Mouse (Mus musculus): ENCODE results near the gene Npm3.

Npm3 gene

DNA sequence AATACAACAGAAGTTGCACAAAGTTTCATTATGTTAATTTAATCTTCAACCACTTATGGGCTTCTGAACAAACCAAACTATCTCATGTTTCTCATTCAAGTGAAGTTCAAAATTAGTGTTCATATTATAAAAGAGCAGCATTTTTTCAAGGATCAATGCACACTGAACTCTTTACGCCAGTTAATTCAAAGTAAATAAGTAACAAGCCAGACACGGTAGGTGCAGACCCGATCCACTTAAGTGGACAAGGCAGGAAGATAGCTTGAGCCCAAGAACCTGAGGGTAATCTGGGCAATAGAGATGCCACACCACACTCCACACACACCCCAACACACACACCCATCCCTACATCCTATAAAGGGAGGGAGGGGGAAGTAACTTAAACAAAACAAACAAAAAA is 4.2 kb upstream of the Npm3 start:
- no peak for DNase-seq (ENCODE audit: low spot score)

DNA sequence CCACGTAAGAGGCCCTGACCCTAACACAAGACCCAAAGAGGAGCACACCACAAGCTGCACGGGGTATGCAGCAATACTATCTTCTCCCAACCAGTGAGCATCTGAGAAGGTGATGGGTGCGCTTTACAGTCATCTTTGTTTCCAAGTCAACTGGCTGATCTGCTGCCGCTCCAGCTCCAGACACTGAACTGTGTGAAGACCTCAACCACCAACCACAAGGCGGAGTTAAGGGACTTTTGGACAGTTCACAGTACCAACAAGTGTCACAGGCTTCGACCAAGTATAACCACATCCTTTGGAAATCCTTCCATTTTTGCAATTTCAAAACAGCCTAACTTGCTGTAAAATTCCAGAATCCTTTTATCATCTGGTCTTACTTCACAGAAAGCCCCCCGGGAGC is 2.5 kb upstream of the Npm3 start:
- DNase-seq (ENCODE audit: low spot score), result no peak

DNA sequence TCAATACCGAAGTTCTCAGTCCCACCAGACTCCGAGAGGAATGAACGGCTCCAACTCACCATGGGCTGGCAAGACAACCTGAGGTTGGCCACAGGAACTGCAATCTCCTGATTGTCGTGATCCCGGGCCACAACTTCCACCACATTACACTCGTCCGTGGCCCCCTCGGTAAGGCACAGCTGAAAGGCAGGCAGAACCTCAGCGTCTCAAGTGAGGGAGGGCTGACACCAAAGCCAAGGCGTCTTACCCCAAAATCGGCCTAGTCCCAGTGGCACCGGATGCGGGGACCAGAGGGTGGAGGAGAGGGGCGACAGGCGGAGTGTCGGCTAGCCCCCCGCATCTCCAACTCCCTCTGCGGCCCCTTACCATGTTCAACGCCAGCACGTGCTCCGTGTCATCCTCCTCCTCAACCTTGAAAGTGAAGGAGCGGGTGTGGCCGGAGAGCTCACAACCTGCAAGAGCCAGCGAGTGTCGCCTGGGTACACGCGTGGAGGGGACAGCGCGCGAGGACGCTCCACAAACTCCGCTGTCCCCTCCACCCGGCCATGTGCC is 624 bp downstream of the Npm3 start:
- DNase-seq (ENCODE audit: low spot score), result no peak

DNA sequence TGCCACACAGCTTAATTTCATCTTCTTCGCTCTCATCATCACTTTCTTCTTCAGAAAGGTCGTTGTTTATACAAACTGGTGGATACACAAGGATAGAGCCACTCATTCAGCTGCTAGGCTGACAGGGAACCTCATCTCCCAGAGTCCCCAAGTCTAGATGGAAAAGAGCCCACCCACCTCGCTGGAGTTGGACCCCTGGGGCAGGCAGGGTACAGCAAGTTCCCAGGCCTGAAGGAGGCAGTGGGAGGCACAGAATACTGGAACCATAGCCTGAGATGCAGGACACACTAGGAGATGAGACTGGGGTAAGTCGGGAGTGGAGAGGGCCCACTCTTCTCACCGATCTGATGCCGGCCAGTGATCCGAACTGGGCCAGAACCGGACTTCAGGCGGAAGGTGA is 1.2 kb downstream of the Npm3 start:
- DNase-seq (ENCODE audit: low spot score), result no peak

DNA sequence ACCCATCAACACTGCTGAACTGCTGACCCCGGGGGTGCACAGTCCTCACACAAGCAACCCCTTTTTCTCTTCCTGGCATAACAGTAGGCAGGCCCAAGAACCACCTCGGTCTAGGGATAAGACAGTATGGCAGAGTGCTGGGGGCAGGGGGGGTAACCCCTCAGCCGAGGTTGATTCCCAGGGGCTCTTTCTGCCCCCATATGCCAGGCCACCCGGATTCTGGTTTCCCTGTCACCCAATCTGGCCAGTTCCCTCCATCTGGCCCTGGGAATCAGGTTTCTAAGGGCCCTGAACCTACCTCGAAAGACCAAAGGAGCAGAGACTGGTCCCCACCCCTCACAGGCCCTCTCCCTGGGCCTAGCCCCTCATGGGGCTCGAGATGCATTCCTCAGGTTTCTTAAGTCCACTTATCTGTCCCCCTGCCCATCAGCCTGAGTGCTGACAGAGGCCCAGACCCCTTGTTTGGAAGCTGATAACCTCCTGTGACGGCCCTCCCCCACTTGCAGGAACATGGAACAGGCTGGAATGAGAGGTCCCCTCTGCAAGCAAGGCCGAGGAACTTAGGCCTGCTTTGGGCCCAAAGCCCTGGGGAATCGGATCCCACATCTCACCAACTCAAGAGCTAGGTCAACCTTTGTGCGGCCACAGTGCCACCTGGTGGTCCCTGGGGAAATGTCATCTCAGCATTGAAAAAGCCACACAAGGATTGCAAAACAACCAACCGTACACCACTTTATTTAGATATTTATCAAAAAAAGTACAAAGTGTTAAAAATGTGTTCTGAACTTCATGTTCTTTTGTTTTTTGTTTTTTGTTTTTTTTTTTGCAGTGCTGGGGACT is 2.1 kb downstream of the Npm3 start:
- DNase-seq (ENCODE audit: low spot score), result peak; percentile 81

DNA sequence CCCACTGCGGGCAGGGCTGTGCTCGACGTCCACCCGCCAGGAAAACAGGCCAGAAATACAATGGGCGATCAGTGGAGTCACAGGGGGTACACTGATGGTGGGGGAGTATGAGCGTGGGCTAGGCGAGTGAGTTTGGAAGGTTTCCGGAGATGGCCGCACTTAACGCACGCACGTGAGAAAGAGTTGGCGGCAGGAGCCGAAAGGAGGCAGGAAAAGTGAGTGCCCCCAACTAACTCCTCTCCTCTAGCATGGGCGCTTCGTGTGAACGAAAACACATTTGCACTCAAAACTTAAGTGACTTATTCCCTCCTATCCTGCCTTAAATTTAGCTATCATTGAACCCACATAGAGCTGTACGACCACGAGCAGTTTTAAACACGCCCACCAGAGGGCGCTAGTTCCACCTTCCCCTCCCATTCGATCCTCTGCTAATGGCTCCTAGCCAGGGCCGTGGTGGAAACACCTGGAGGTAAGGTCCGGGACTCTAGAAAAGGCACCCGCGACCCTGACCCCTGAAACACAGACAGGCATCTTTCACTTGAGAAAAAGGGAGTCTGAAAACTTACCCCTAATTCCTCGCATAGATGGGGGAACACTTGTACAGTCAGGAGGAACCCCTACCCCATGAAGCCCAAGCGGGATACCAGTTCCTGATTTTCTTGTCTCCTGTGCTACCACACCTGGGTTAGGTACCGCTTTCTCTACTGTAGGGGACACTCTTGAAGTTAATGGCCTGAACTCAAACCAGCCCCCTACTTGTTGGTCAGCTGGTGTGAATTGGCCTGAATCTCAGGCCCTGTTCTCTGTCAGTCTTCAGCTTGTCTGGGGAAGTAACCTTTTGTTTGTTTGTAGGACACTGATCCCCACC is 3.0 kb downstream of the Npm3 start:
- DNase-seq (ENCODE audit: low spot score), result peak; percentile 76

DNA sequence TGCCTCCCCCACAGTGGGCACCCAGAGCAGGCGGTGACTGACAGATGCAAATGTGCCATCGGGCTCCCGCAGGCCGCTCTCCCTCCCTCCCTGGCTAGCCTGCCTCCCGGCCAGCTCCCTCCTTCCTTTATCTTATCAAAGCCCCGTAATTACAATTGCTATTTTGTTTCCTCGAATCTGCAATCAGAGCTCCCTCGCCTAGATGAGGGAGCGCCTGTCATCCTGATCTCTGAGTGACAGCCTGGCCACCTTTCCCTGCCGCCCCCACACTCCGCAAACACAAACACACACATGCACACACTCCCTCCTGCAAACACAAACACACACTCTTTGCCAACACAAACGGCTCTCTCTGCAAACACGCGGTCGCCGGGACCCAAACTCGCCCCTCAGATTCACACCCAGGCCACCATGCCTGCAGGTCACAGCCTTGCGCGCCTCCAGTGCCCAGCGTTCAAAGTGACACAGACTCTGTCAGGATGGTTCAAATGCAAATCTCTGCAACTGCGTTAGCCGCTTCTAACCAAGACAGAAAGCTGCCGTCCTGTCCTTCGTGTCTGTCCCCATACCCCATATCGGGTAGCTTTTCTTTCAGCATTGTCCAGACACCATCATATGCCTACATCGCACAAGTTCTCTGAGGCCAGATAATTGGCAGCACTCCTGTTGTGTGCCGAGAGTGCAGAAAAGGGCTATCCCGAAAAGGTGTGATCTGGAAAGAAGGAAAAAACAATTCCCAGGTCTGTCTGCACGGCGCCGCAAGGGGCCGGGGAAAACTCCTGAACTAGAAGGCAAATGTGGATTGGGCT is 3.8 kb downstream of the Npm3 start:
- no peak for DNase-seq (ENCODE audit: low spot score)

DNA sequence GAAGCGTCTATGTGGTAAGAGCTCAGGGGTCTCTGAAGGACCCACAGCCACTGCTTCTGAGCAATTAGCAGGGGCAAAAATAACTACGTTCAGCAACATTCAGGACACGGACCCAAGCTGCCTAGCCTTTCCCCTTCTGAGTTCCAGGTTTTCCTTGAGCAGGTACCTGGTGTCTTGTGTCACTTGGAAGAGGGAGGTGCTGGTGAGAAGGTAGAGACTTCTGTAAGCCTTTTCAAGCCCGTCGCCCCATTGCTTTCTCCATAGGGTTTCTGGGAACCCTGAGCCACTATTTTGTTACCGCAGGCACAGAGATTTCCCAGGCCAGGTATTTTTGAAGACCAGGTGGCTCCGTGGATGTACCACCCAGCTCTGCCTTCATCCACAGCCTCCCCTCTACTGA is 5.8 kb downstream of the Npm3 start:
- no peak for DNase-seq (ENCODE audit: low spot score)

DNA sequence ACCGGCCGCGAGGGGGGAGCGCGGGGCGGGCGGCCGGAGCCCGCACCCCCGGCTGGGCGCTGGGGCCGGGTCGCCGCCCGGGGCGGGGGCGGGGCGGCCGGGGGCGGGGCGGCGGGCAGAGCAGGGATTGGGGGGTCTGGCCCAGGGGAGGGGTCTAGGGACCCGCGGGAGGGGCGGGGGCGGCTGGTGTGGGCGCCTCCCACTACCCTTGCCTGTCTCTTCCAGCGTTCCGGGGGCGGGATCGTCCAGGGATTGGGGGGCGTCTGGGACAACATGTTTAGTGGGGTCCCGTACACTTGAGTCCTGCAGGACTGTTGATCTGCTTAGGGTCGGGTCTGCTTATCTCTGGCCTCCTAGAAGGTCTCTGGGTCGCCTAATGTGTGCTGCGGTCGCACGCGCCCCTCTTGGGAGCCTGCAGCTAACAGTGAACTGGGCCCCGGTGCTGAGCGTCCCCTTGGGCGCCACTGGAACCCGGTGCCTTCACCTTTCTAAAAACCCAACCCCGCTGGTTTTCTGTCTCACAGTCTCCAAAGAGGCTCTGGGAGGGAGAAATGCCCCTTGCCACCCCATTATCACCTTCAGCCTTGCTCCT is 6.3 kb downstream of the Npm3 start:
- no peak for DNase-seq (ENCODE audit: low spot score)

DNA sequence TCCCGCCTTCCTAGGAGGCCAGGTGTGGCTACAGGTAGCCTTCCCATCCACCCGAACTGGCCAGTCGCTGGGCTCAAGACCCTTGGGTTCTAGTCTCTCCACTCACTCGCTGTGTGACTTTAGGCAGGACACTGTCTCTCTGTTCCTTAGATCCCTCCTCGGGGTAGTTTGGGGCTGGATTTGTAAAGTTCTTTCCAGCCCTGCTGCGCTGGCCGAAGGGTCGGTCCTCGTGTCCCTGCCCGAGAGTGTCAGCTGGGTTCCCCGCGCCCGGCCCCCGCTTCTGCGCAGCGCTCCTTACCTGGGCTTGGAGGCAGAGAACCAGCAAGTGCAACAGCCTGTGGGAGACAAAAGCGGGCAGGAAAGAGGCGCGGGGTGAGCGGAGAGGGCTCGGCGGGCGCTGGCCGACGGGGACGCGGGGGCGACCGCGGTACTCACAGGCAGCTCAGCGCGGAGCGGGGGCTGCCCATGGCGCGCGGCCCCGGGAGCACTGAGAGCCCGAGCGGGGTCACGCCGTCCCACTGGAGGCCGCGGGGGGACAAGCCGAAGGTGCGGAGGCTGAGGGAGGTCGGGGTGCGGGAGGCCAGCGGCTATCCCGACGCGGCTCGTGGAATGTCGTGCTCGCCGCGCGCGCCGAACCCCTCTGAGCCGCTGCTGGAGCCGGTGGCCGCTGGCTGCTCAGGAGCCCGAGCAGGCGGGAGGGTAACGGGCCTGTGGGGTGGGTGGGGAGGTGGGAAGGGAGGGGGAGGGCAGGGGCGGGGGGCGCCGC is 7.0 kb downstream of the Npm3 start, which contains the start of gene Fgf8:
Gene Fgf8 (minus strand): TSS at position 698 of the 766 bp plus-strand sequence.
- no peak for DNase-seq (ENCODE audit: low spot score)

DNA sequence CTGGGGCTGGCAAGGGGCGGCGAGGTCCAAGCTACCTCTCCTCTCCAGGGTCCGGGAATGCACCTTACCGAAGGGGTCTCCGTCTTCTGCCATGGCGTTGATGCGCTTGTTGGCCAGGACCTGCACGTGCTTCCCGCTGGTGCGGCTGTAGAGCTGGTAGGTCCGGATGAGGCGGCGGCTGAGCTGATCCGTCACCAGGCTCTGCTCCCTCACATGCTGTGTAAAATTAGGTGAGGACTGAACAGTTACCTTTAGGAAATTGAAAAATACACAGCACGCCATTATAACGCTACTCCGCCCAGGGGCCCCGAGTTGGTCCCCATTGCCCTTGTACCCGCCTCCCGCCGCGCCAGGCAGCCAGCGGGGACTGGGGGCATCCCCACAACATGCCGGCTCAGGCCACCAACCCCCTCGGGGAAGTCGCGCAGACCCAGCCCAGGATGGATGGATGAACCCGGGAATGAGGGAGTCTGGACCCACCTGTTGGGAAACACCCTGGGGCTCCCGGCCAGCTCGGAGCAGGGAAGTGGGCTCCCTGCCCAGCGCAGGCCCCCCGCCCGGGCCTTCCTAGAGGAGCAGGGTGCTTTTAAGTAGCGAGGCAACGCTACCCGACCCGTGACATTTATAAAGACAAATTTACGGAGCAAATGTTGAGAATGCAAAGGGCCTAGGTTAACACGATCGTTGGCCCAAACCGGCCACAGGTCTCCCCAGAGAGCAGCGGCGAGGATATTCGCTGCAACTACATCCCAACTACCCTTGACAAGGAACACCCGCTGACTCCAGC is 7.8 kb downstream of the Npm3 start:
- no peak for DNase-seq (ENCODE audit: low spot score)

DNA sequence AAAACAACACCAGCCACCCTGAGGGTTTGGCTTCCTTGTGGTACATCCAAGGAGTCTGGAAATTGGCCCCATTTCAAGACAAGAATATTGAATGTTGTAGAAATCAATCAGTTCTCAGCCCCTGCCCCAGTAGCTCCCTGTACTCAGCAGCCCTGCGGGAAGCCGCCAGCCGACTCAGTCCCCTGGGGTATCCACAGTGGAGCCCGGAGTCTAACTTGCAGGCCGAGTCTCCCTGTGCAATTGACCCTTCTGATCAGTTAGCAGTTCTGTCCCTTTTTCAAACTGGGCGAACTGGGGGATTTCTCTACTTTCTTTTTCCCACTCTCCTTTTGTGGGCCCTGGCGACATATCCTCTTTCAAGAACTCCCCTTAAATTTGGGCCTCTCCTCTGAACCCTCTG is 8.6 kb downstream of the Npm3 start:
- no peak for DNase-seq (ENCODE audit: low spot score)

DNA sequence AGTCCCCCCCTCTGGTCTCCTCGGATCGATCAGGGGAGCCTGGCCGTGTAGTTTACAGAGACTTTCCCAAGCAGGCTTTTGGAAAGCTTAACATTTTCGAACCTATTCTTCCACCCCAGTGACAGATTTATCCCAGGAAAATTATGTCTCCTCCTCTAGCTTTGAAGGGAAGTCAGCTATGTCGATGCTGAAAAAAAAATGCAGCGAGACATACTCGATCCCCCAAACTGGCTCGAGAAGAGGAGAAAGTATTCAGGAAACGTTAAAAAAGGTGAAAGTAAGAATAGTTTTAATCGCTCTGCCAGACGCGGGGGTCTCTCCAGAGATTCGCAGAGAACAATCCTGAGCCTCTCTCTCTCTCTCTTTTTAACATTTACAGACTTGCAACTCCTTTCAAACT is 9.2 kb downstream of the Npm3 start:
- DNase-seq (ENCODE audit: low spot score), result no peak

DNA sequence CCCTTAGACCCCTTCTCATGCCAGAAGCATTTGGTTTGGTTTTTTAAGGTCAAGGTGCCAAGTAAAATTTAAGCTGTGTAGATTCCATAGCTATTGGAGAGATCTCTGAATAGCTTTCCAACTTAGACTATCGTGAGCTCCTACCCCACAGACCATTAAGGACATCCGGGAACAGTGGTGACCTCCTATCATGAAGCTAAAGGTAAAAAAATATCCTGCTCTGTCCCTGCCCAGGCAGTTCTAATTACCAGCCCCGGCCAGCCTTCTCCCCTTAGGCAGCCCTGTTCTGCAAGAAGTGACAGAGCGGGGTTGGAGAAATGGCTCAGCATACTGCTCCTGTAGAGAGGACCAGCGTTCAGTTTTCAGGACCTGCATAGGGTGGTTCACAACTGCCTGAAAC is 10.9 kb downstream of the Npm3 start:
- no peak for DNase-seq (ENCODE audit: low spot score)

DNA sequence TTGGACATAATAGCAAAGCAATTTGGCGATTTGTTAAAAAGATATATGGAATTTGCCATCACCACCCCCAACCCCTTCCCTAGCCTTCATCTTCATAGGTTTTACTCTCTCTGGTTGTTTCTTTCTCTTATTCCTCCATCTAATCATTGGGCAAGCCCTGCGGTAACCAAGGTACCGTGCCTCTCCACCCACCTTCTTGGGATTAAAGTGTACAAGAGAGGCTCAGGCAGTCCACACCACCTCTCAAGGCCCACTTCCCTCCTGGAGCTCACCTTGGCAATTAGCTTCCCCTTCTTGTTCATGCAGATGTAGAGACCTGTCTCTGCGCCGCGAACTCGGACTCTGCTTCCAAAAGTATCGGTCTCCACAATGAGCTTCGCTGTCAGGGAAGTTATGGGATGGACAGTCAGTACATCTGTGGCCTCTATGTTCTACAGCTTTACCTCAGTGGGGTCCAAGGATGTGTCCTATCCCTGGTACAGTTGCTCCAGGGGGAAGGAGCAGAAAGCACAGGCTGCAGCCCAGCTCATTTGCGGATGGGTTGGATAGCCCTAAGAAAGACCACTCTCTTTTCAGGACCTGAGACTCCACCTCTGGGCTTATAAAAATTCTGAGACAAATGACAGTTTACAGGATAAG is 11.4 kb downstream of the Npm3 start:
- no peak for DNase-seq (ENCODE audit: low spot score)

DNA sequence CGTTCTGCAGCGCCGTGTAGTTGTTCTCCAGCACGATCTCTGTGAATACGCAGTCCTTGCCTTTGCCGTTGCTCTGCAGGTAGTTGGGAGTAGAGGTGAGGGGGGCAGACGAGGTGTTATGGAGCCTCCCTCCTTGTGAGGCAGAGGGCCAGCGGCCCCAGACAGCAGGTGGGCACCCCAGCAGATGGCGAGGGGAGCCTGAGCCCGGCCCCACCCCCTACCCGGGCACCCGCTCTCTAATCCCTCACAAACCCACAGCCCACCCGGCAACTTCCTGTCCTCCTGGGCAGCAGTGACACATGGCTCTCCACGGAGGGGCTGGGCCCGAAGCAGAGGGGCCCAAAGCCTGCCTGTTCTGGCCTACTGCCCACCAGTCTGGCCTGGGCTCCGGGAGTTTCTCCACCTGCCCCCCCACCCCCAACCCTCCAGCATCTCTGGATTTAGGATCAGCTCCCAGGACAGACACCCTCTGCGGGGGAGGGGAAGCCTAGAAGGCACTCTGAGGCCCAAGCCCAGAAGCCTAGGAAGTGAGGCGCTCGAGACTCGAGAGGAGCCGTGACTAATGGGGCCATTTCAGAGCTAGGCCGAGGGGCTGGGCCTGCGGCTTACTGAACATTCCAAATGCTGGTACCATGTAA is 12.1 kb downstream of the Npm3 start:
- no peak for DNase-seq (ENCODE audit: low spot score)

DNA sequence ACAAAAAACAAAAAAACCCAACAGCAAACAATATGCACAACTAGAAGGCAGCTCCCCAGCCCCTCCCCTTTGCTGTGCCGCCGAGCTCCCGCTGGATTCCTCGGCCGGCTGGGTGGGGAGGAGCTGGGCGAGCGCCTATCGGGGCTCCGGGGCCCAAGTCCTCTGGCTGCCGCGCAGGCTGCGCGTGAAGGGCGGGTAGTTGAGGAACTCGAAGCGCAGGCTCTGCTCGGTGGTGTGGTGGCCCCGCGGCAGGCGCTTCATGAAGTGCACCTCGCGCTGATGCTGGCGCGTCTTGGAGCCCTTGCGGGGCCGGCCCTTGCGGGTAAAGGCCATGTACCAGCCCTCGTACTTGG is 12.6 kb downstream of the Npm3 start:
- peak; percentile 25 for DNase-seq (ENCODE audit: low spot score)

DNA sequence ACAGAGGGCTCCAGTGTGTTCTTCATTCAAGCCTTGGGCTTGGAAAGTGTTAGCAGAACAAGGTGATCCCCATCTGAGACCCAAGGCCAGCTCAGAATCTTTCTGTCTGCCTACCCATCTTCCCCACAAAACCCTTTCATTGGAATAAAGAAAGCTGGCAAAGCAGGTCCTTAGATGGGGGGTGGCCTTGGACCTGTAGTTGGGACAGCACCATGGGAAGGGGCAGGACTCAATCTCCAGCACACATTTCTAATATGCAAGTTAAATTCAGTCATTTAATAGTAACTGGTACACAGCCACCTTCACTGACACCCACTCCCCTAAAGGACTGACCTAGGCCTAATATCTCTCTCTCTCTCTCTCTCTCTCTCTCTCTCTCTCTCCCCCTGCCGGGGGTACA is 13.2 kb downstream of the Npm3 start:
- DNase-seq (ENCODE audit: low spot score), result no peak

DNA sequence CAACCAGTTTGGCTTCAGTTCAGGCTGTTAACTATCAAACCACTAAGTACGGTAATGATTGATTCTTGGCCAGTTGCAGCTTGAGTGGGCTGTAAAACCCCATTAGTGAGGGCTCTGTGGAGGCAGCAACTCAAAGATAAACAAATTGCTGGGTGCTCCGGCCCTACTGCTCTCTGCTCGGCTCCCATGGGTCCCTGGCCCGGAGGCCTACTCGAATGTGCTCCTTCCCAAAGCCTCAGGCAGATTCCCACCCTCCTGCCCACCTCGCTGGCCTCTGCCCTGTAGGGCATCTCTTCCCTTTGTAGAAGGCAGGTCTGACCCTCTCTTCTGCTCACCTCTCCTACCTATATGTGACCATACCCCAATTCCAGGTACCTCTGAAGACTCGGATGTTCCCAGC is 14.6 kb downstream of the Npm3 start:
- no peak for DNase-seq (ENCODE audit: low spot score)

Data from ovary, postnatal 14 days (tissue).